Mouse (Mus musculus) embryonic fibroblast, embryonic 13.5 days (primary cell): ENCODE results near the gene Gtf2h1.

Source experiments
- CTCF ChIP-seq: IDR thresholded peaks from 2 replicates; pipeline ENCODE4 v1.5.1; 2011; ENCODE audit warnings: mild to moderate bottlenecking, control low read depth, low read length, moderate library complexity, borderline replicate concordance; ENCODE audit not compliant: insufficient read depth
- POLR2A ChIP-seq: IDR thresholded peaks from 2 replicates; pipeline ENCODE4 v1.6.1; 2011; ENCODE audit warnings: low read depth, mild to moderate bottlenecking, control low read depth, low read length, moderate library complexity

DNA sequence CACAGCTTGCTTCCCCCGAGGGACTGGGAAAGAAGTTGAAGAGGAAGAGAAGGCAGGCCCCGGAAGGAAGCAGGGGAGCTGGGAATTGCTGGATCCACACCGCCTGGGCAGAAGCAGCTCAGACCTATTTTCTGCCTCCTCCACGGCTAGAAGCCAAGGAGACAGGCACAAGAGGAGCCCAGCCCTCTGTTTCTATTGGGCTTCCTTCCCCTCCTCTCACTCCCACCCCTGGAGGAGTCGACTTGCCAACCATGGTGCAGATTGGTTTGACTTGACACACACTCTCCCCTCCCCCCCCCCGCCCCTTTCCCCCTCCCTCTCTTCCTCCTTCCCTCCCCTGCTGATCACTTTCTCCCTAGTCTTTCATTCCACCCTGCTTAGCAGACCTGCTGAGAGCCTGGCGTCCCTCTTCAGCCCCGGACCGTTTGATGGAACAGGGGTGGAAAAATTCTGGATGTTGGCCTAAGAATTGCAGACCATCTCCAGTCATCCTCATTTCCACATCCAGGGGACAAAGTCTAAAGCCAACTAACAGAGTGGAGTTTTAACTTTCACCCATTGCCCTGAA is 42.3 kb downstream of the Gtf2h1 start:
- TF ChIP-seq POLR2A (peak; percentile 90), CTCF (no peak)
